Mouse (Mus musculus) inflammation-experienced regulatory T-cells, adult 16 weeks (primary cell): ENCODE measurements around the gene Rhpn2. TPM values are rescaled to one million over a fixed set of nuclear protein-coding genes. Genes with fewer than 3 reads are reported as not detected.

Experiments used
- polyA plus RNA-seq: library from polyadenylated mRNA; unstranded; fragments of 100-300 nt; shearing (Covaris generic); gene quantifications from one replicate; pipeline ENCODE4 v1.2.1, GENCODE M21; 2017

Gene Rhpn2
- 0.30 TPM for polyA plus RNA-seq

DNA sequence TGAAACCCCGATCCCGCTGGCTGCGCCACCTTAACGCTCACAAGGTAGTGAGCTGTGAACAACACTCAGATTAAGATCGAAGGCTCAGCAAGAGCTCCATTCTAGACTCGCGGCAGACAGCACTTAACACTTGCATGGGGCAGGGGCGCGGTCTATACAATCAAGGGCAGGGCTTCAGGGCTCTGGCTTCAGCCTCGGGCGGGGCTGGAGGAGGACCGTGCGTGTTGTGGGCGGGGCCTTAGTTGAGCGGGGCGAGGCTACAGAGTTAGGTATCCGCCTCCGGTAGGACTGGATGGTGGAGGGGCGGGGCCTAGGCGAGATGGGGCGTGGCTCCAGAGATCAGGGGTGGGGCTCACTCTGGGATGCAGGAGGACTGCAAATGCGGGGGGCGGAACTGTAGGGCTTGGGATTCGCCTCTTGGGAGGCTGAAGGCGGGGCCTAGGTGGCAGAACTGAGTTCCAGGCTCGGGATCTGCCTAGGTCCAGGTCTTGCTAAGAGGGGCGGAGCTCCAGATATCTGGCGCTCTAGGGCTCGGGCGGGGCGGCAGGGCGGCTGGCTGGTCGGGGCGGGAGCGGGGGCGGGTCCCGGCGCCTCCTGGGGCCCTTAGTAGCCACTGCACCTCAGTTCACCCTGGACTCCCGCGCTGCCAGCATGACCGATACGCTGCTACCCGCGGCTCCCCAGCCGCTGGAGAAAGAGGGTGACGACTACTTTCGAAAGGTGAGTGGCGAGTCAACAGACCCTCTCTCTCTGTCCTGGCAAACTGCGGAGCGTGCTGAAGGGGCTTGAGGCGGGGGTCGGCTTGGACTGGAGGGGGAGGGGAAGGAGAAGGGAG, at the start of gene Rhpn2:
Gene Rhpn2 (plus strand): TSS at position 479 of the 835 bp plus-strand sequence.

DNA sequence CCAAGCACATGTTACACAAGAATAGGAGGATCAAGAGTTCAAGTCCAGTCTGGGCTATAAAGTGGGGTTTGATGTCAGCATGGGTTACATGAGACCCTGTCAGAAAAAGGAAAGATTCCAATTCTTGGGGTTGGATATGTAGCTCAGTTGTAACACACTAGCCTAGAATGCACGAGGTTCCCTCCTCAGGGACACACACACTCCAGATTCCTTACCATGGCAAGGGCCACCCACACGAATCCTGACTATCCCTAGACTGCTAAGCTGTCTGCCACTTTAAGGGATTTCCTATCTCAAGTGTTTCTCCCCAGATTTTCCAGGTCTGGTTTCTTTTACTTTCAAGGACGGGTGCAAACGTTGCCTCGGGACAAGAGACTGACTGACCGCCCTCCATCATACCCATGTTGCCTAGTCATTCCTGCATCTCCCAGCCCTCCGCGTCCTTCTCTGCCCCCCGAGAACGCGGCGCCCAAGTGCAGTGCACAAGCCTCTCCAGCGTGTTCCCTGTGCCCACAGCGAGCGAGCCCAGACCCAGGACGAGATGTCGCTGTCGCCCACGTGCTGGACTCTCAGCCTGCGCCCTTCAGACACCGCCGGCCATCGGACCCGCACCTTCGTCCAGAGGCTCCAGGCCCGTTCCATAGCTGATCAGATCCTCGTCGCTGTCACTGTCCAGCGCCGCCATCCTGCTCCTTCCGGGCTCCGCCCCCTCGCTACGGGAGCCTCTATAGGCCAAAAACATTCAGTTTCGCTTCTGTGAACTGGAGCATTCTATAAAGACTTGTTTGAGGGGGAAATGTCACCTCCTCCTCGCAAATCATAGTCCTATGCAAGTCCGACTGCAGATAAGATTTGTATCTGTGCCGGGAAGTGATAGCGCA, 16.0 kb upstream of the Rhpn2 start, which contains the start of gene Gpatch1:
Gene Gpatch1 (minus strand): TSS at position 712 of the 881 bp plus-strand sequence.

GRCm38 (mm10) chr7:35396542-35397168, 62.7 kb downstream of the Rhpn2 start, which contains the start of the genes Faap24 and Cep89:
Gene Faap24, minus strand, starts transcription at chr7:35396836.
Gene Cep89, plus strand, starts transcription at chr7:35397035.

Other genes starting within 250 kb of the Rhpn2 start
- gene Cebpa, start 214.9 kb upstream of the Rhpn2 start, polyA plus RNA-seq, result 0.72 TPM
- gene Slc7a10, start 147.8 kb upstream of the Rhpn2 start, polyA plus RNA-seq, result 42.8 TPM
- 6.2 TPM for gene Lrp3, start 118.7 kb upstream of the Rhpn2 start, polyA plus RNA-seq
- 27.7 TPM for gene Gpatch1, start 15.7 kb upstream of the Rhpn2 start, polyA plus RNA-seq
- 33.6 TPM for gene Faap24, start 62.7 kb downstream of the Rhpn2 start, polyA plus RNA-seq
- gene Cep89, start 62.9 kb downstream of the Rhpn2 start, polyA plus RNA-seq, result 14.7 TPM
- gene Slc7a9, start 114.6 kb downstream of the Rhpn2 start, polyA plus RNA-seq, result not detected
- gene Tdrd12, start 203.6 kb downstream of the Rhpn2 start, polyA plus RNA-seq, result not detected
- gene Nudt19, start 222.1 kb downstream of the Rhpn2 start, polyA plus RNA-seq, result 51.1 TPM